In genomic region chr12:32854866-32855265, GRCm38 (mm10) we compare ENCODE assay signal across 14 mouse cellular contexts. TPM values are rescaled to one million over a fixed set of nuclear protein-coding genes. Genes with fewer than 3 reads are reported as not detected.
DNase-seq lines count a peak whose midpoint lies in the region; TF ChIP-seq lines count a peak whose summit lies in the region.
"Had no signal": no experiment of that assay in that cellular context is flagged by ENCODE, and none has a peak within 500 bp of the region (broad histone marks: within the 10 kb centered on the region; RNA-seq: fewer than 3 reads in every experiment).

No protein-coding gene starts in this region.

- peaks cover 23% of the 10 kb centered on the region for H3K36me3 ChIP-seq in heart, adult 2 months (ENCODE audit: control insufficient read depth, insufficient read depth, low read length)

- 54% methylated on average over 6 of the region's 6 CpGs for WGBS in heart, adult 2 months

- TF ChIP-seq EP300 in heart, adult 2 months (IDR thresholded peaks at IDR 0.05; ENCODE audit: insufficient read depth, low read depth, low read length), result 0 out of 2 replicates have a peak, but pooled peaks have one; percentile 29

- H3K27me3 ChIP-seq in heart, adult 2 months (ENCODE audit: control insufficient read depth, insufficient read depth, low read length), result no peaks in the 10 kb centered on the region
- H3K27me3 ChIP-seq: forebrain, embryonic 12.5 days; hindbrain, embryonic 12.5 days; neural tube, embryonic 12.5 days had no signal

- H3K4me1 ChIP-seq in heart, adult 2 months (ENCODE audit: control insufficient read depth, insufficient read depth, low read length), result peaks cover 22% of the 10 kb centered on the region
- H3K4me1 ChIP-seq in bone marrow macrophage, adult 2 months (ENCODE audit: control insufficient read depth, insufficient read depth, low read length), result peaks cover 38% of the 10 kb centered on the region
- H3K4me1 ChIP-seq: forebrain, embryonic 12.5 days; hindbrain, embryonic 12.5 days; neural tube, embryonic 12.5 days had no signal

- H3K9ac ChIP-seq in heart, adult 2 months (ENCODE audit: low read depth, low read length), result no peak overlapping the region; the same call in 1 of the 2 replicates
- H3K9ac ChIP-seq: forebrain, embryonic 12.5 days; hindbrain, embryonic 12.5 days; liver, postnatal 0 days; neural tube, embryonic 12.5 days had no signal

- DNase-seq in adrenal gland, adult 2 months, result peak; percentile 14
- DNase-seq in adrenal gland, postnatal 4 days (ENCODE audit: low spot score in 2 of 2), result no peak
- DNase-seq in heart, adult 2 months, result peak; percentile 38 to 56
- no peak for DNase-seq in heart, postnatal 4 days
- DNase-seq in gastrocnemius, postnatal 36 days, result peak; percentile 33 to 56
- no peak for DNase-seq in urinary bladder, adult 2 months (ENCODE audit: low spot score)
- DNase-seq in MN1 (ENCODE audit: low spot score), result no peak
- DNase-seq: kidney, adult 18-20 months; liver, postnatal 0 days; spleen, adult 18-20 months had no signal

- no peak for TF ChIP-seq CTCF in heart, adult 2 months (IDR thresholded peaks at IDR 0.05)
- no peak for TF ChIP-seq CTCF in bone marrow macrophage, adult 2 months (IDR thresholded peaks at IDR 0.05; ENCODE audit: low read depth, low read length)

- no peak for TF ChIP-seq POLR2A in heart, adult 2 months (IDR thresholded peaks at IDR 0.05; ENCODE audit: insufficient read depth, low read depth, low read length)
- TF ChIP-seq POLR2A in bone marrow macrophage, adult 2 months (IDR thresholded peaks at IDR 0.05; ENCODE audit: borderline replicate concordance, low read depth, low read length), result no peak

- intact Hi-C loops in heart, adult 2 months (cut with DNase I), result no loop called here
- intact Hi-C loops in gastrocnemius, postnatal 36 days (cut with DNase I), result no loop called here

- H3K79me2 ChIP-seq in heart, adult 2 months (replicated peaks; ENCODE audit: control insufficient read depth, insufficient read depth, low read length), result 0 out of 2 replicates have a peak, but pooled peaks cover 1% of the 10 kb centered on the region

- H3K4me3 ChIP-seq in heart, adult 2 months, result no peak overlapping the region
- H3K4me3 ChIP-seq in bone marrow macrophage, adult 2 months (ENCODE audit: insufficient read depth, low read length), result no peak overlapping the region
- H3K4me3 ChIP-seq: forebrain, embryonic 12.5 days; hindbrain, embryonic 12.5 days; neural tube, embryonic 12.5 days had no signal

- peak overlapping the region; percentile 78 for H3K27ac ChIP-seq in heart, adult 2 months
- H3K27ac ChIP-seq in bone marrow macrophage, adult 2 months (ENCODE audit: insufficient read depth, low read depth, low read length), result peak overlapping the region; percentile 21
- H3K27ac ChIP-seq: forebrain, embryonic 12.5 days; hindbrain, embryonic 12.5 days; neural tube, embryonic 12.5 days had no signal

RNA-seq across cellular contexts. Expression of gene Nampt, which starts 35.5 kb away (rescaled TPM):
- total RNA-seq in adrenal gland, adult 2 months (2021), result 100 to 1,000 TPM; 105 to 130 TPM
- 11.8 and 23.4 TPM in 2 replicates for polyA plus RNA-seq in adrenal gland, adult 2 months (2012; rRNA removed)
- 10 to 100 TPM; 40.1 to 41.0 TPM for total RNA-seq in adrenal gland, postnatal 4 days (2021)
- 100 to 1,000 TPM; 115 to 153 TPM for total RNA-seq in heart, adult 2 months (2021)
- 37.2 and 79.2 TPM in 2 replicates for polyA plus RNA-seq in heart, adult 2 months (2012; rRNA removed)
- 10 to 100 TPM; 17.5 to 20.0 TPM for total RNA-seq in heart, postnatal 4 days (2021)
- 97.2 and 112 TPM in 2 replicates for polyA plus RNA-seq in bone marrow macrophage, adult 2 months (2012; ENCODE audit: insufficient read depth, insufficient read length, missing spikeins)
- total RNA-seq in gastrocnemius, postnatal 36 days (2021), result 10 to 100 TPM; 73.1 to 74.3 TPM
- polyA plus RNA-seq in urinary bladder, adult 2 months (2012; rRNA removed), result 40.7 and 43.7 TPM in 2 replicates

Comparison
In these comparisons a context has a peak if more than half of its experiments do, and no peak if none do; other contexts are left out.
1. DNase-seq: peak in adrenal gland, adult 2 months (single experiment), heart, adult 2 months (2 of 2) and gastrocnemius, postnatal 36 days (2 of 2); none in adrenal gland, postnatal 4 days (0 of 2), heart, postnatal 4 days (single experiment), urinary bladder, adult 2 months (single experiment) and MN1 (single experiment).